Mouse (Mus musculus) brain, embryonic 18.5 days (tissue): ENCODE results near the gene Tubg1.

Source experiments
- DNase-seq: peaks from one replicate; pipeline ENCODE4 v3.0.0-alpha.2; 2012; ENCODE audit warnings: low read depth, low spot score

Gene Tubg1

GRCm38 (mm10) chr11:101119761-101120544, at the start of gene Tubg1, which contains the start of gene Retreg3:
Tubg1 (plus strand) TSS chr11:101119938.
Retreg3 (minus strand) TSS chr11:101119893.
- DNase-seq, result peak; percentile 98

- no peak for DNase-seq
Observed at GRCm38 (mm10) chr11:101070189-101070527, 49.6 kb upstream of the Tubg1 start.

- DNase-seq, result no peak
Observed at GRCm38 (mm10) chr11:101070987-101071386, 48.8 kb upstream of the Tubg1 start.

- DNase-seq, result no peak
Observed at GRCm38 (mm10) chr11:101071810-101072428, 47.8 kb upstream of the Tubg1 start.

GRCm38 (mm10) chr11:101078121-101078520, 41.6 kb upstream of the Tubg1 start, which contains the start of gene Hsd17b1:
Hsd17b1 (plus strand) TSS chr11:101078411.
- no peak for DNase-seq

GRCm38 (mm10) chr11:101079746-101080145, 40.0 kb upstream of the Tubg1 start:
- no peak for DNase-seq

GRCm38 (mm10) chr11:101080421-101080820, 39.3 kb upstream of the Tubg1 start:
- no peak for DNase-seq

- no peak for DNase-seq
Observed at GRCm38 (mm10) chr11:101081659-101082058, 38.1 kb upstream of the Tubg1 start.

- DNase-seq, result peak; percentile 89
Observed at GRCm38 (mm10) chr11:101082208-101083082, 37.3 kb upstream of the Tubg1 start, which contains the start of gene Coasy. Coasy (plus strand) TSS chr11:101082565.

GRCm38 (mm10) chr11:101083083-101083697, 36.5 kb upstream of the Tubg1 start:
- no peak for DNase-seq

- no peak for DNase-seq
Observed at GRCm38 (mm10) chr11:101084246-101084645, 35.5 kb upstream of the Tubg1 start.

- DNase-seq, result no peak
Observed at GRCm38 (mm10) chr11:101084811-101085210, 34.9 kb upstream of the Tubg1 start.

GRCm38 (mm10) chr11:101085617-101086322, 34.0 kb upstream of the Tubg1 start:
- no peak for DNase-seq

GRCm38 (mm10) chr11:101086323-101086674, 33.4 kb upstream of the Tubg1 start:
- DNase-seq, result no peak

GRCm38 (mm10) chr11:101086756-101087681, 32.7 kb upstream of the Tubg1 start, which contains the start of gene Mlx:
Mlx (plus strand) TSS chr11:101087277.
- peak; percentile 85 for DNase-seq

GRCm38 (mm10) chr11:101087682-101088055, 32.1 kb upstream of the Tubg1 start:
- DNase-seq, result no peak

- DNase-seq, result no peak
Observed at GRCm38 (mm10) chr11:101089931-101090330, 29.8 kb upstream of the Tubg1 start.

- DNase-seq, result no peak
Observed at GRCm38 (mm10) chr11:101094930-101095313, 24.8 kb upstream of the Tubg1 start.

- peak; percentile 89 for DNase-seq
Observed at GRCm38 (mm10) chr11:101095314-101096024, 24.3 kb upstream of the Tubg1 start, which contains the start of gene Psmc3ip. Psmc3ip (minus strand) TSS chr11:101095436.
